Mouse (Mus musculus): ENCODE data around the gene Cry2. TPM values are rescaled to one million over a fixed set of nuclear protein-coding genes. Genes with fewer than 3 reads are reported as not detected.

The Cry2 gene
- polyA plus RNA-seq, 1 experiment from 2014 or later = 36.6 TPM

DNA sequence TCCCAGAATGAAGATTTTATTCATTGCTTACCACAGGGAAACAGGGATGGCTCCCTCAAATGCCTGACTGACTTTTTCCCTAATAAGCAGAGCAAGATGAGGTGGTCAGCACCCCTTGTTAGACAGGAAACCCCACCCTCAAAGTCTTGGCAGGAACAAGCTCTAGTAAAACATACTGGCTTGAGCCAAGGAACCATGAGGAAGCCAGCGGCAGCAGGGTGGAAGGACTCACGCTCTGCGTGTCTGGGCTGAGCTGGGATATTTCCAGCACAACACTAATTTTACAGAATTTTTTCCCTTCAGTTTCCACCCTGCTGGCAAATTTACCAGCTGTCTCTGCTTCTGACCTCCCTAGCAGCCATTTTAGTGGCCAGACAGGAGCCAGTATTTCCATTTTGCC is 7.4 kb downstream of the Cry2 start:
- ATAC-seq = no peak
- WGBS = 24% methylated on average over 3 of the region's 3 CpGs
- no peak overlapping the region for H3K9ac ChIP-seq (replicated peaks; ENCODE audit: low read depth)
- TF ChIP-seq CTCF (IDR thresholded peaks at IDR 0.05) = no peak
- TF ChIP-seq EP300 (IDR thresholded peaks at IDR 0.05) = peak; percentile 48; the same call in 1 of the 2 replicates
- no peaks in the 10 kb centered on the region for H3K27me3 ChIP-seq (replicated peaks; ENCODE audit: insufficient read depth, low read length)
- H3K36me3 ChIP-seq (ENCODE audit: insufficient read depth, low read length) = peaks cover 20% of the 10 kb centered on the region; the same call in 1 of the 2 replicates
- no peaks in the 10 kb centered on the region for H3K9me3 ChIP-seq (ENCODE audit: low read length)
- H3K4me3 ChIP-seq (ENCODE audit: low read depth, low read length) = no peak overlapping the region
- H3K4me2 ChIP-seq (replicated peaks; ENCODE audit: low read depth, low read length) = 0 out of 2 replicates have a peak overlapping the region, but pooled peaks have one; percentile 6
- DNase-seq (ENCODE audit: low spot score) = peak; percentile 61
- peak overlapping the region; percentile 95 for H3K27ac ChIP-seq (ENCODE audit: low read length)
- H3K4me1 ChIP-seq (ENCODE audit: insufficient read depth, low read depth, low read length) = peaks cover 59% of the 10 kb centered on the region

GRCm38 (mm10) chr2:92425366-92425765 is 8.5 kb downstream of the Cry2 start:
- Histone ChIP-seq H3K27me3 (replicated peaks; ENCODE audit: insufficient read depth, low read length) (no peaks in the 10 kb centered on the region), H3K36me3 (ENCODE audit: insufficient read depth, low read length) (peaks cover 29% of the 10 kb centered on the region), H3K4me3 (ENCODE audit: low read depth, low read length) (no peak overlapping the region), H3K4me2 (replicated peaks; ENCODE audit: low read depth, low read length) (no peak overlapping the region), H3K9ac (replicated peaks; ENCODE audit: low read depth) (no peak overlapping the region), H3K4me1 (ENCODE audit: insufficient read depth, low read depth, low read length) (peaks cover 51% of the 10 kb centered on the region), H3K27ac (ENCODE audit: low read length) (peak overlapping the region; percentile 95; the same call in 1 of the 2 replicates), H3K9me3 (ENCODE audit: low read length) (no peaks in the 10 kb centered on the region)
- DNase-seq (ENCODE audit: low spot score) (no peak), ATAC-seq (no peak)
- WGBS = 69% methylated on average over 4 of the region's 4 CpGs
- no peak for TF ChIP-seq EP300 (IDR thresholded peaks at IDR 0.05)
- no peak for TF ChIP-seq CTCF (IDR thresholded peaks at IDR 0.05)

DNA sequence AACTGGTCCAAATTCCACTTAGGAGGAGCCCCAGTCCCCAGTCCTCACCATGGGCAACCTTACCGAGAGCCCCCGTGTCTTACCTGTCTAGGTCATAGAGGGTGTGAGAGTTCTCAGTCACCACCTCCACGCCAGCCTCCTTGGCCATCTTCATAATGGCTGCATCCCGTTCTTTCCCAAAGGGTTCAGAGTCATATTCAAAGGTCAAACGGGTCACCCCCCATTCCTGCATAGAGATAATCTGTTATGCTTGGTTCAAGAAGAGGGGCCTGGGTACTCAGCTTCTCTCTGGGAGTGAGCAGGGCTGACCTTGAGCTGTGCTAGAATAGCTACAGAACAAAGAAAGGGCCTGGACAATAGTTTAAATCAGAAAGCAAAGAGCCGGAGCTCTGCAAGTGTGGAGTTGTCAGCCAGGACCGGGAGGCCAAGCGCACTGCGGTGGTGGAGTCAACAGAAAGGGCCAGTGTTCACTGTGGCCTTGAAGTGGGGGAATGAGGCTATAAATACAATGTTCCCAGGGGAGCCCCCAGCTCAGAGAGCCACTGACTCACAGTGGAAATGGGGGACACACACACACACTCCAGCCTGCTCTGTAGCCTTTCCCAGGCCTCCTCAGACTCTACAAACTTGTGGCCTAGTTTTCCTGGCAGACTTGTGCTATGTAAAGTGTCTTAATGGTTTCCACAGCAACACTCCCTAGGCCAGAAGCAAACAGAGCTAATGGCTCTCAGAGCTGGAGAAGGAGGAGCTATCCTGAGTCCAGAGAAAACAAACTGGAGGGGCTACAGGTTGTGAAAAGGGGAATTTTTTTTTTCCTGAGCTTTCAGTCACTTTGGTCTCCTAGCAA is 9.2 kb downstream of the Cry2 start:
- Histone ChIP-seq H3K4me2 (replicated peaks; ENCODE audit: low read depth, low read length) (peak overlapping the region; percentile 25; the same call in 1 of the 2 replicates), H3K9me3 (ENCODE audit: low read length) (no peaks in the 10 kb centered on the region), H3K36me3 (ENCODE audit: insufficient read depth, low read length) (peaks cover 36% of the 10 kb centered on the region), H3K27me3 (replicated peaks; ENCODE audit: insufficient read depth, low read length) (no peaks in the 10 kb centered on the region), H3K4me1 (ENCODE audit: insufficient read depth, low read depth, low read length) (peaks cover 46% of the 10 kb centered on the region), H3K4me3 (ENCODE audit: low read depth, low read length) (no peak overlapping the region), H3K27ac (ENCODE audit: low read length) (peak overlapping the region; percentile 95), H3K9ac (replicated peaks; ENCODE audit: low read depth) (peak overlapping the region; percentile 2; the same call in 1 of the 2 replicates)
- TF ChIP-seq CTCF (IDR thresholded peaks at IDR 0.05) = no peak
- peak; percentile 46; the same call in 1 of the 2 replicates for TF ChIP-seq EP300 (IDR thresholded peaks at IDR 0.05)
- ATAC-seq (peak; percentile 71), DNase-seq (ENCODE audit: low spot score) (peak; percentile 96)
- 56% methylated on average over 9 of the region's 9 CpGs for WGBS

DNA sequence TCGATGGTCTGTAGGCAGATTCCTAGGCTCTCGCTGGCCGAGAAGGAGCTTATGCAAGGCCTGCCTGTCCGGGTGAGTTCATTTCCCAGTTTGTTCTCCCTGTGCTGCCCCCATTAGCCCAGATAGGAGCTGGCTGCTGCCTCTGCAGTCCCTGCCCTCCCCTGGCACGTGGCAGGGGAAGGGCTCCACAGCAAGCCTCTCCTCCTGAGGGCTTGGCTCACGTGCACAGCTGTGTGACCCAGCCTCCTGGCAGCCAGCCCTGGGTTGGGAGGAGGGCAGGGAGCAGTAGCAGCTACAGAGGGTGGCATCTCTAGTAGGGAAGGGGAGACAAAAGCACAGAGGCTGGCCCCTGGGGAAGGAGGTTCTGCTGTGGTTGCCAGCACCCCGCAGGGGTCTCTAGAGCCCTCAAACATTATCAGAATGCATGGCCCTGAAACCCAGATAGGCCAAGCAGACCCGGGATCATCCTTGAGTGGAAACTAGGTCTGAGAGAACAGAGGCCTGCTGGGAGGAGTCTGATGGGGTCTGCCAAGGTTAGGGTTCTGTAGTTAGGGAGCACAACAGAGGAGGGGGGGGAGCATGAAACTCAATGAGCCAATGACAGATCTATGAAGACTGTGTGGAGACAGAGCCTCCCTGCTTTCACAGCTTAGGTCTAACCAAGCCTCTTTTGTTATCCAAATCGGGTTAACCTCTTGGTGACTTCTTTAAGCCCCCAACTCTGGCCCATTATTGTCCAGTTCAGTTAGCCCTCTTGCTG is 10.0 kb downstream of the Cry2 start:
- TF ChIP-seq EP300 (IDR thresholded peaks at IDR 0.05) = peak; percentile 76
- TF ChIP-seq CTCF (IDR thresholded peaks at IDR 0.05) = peak; percentile 39
- 56% methylated on average over 9 of the region's 9 CpGs for WGBS
- H3K4me3 ChIP-seq (ENCODE audit: low read depth, low read length) = no peak overlapping the region
- peak overlapping the region; percentile 95 for H3K27ac ChIP-seq (ENCODE audit: low read length)
- no peaks in the 10 kb centered on the region for H3K27me3 ChIP-seq (replicated peaks; ENCODE audit: insufficient read depth, low read length)
- H3K4me2 ChIP-seq (replicated peaks; ENCODE audit: low read depth, low read length) = peak overlapping the region; percentile 25; the same call in 1 of the 2 replicates
- H3K9ac ChIP-seq (replicated peaks; ENCODE audit: low read depth) = peak overlapping the region; percentile 2; the same call in 1 of the 2 replicates
- no peaks in the 10 kb centered on the region for H3K9me3 ChIP-seq (ENCODE audit: low read length)
- H3K36me3 ChIP-seq (ENCODE audit: insufficient read depth, low read length) = peaks cover 44% of the 10 kb centered on the region
- DNase-seq (ENCODE audit: low spot score) (peak; percentile 88), ATAC-seq (peak; percentile 67)
- H3K4me1 ChIP-seq (ENCODE audit: insufficient read depth, low read depth, low read length) = peaks cover 40% of the 10 kb centered on the region

DNA sequence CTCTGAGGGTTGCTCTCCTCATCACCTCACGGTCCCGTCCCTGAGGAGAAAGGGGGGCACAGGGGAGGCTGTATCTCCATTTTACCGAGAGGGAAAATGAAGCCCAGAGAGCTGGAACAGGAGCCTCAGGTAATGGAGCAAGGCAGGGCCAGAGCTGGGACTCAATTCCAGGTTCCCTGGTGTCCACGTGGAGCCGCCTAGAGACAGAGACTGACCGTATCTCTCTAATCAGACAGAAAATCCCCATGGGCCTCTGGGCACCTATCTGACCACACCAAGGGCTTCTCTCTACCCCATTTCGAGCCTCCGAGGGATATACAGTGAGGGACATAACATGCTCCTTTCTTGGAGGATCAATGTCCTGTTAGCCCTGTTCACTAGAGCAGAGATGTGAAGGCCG is 10.7 kb downstream of the Cry2 start:
- no peaks in the 10 kb centered on the region for H3K27me3 ChIP-seq (replicated peaks; ENCODE audit: insufficient read depth, low read length)
- peak overlapping the region; percentile 95 for H3K27ac ChIP-seq (ENCODE audit: low read length)
- peaks cover 33% of the 10 kb centered on the region for H3K4me1 ChIP-seq (ENCODE audit: insufficient read depth, low read depth, low read length)
- no peak overlapping the region for H3K4me2 ChIP-seq (replicated peaks; ENCODE audit: low read depth, low read length)
- H3K9me3 ChIP-seq (ENCODE audit: low read length) = no peaks in the 10 kb centered on the region
- H3K36me3 ChIP-seq (ENCODE audit: insufficient read depth, low read length) = peaks cover 45% of the 10 kb centered on the region
- H3K9ac ChIP-seq (replicated peaks; ENCODE audit: low read depth) = no peak overlapping the region
- WGBS = 89% methylated on average over 9 of the region's 9 CpGs
- ATAC-seq (no peak), DNase-seq (ENCODE audit: low spot score) (no peak)
- no peak overlapping the region for H3K4me3 ChIP-seq (ENCODE audit: low read depth, low read length)
- no peak for TF ChIP-seq EP300 (IDR thresholded peaks at IDR 0.05)
- TF ChIP-seq CTCF (IDR thresholded peaks at IDR 0.05) = no peak

Measured in lung, postnatal 0 days (tissue).